Mouse (Mus musculus): ENCODE measurements at regions not wholly inside any gene's neighbourhood (a gene's known extent, or its start where the extent isn't known, plus 50 kb on each side); places are given as distances from the start of the nearest gene placed in this dataset.

DNA sequence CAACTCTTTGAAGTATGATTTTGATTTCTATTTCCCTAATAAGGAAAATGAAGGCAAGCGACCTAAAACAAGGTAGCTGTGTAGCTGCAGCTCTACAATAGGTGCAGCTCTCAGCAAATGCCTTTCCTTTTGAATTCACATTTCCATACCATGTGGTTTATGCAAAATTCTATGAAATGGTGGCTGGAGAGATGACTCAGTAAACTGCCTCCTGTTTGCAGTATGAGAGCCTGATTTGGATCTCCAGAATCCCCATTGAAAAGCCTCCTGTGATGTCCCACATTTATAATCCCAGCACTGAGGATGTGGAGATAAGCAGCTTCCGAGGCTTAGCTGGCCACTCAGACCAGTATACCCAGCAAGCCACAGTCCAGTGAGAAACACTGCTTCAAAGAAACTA is 59.6 kb downstream of the Npy1r start:
- no peak for DNase-seq (ENCODE audit: low read depth)

DNA sequence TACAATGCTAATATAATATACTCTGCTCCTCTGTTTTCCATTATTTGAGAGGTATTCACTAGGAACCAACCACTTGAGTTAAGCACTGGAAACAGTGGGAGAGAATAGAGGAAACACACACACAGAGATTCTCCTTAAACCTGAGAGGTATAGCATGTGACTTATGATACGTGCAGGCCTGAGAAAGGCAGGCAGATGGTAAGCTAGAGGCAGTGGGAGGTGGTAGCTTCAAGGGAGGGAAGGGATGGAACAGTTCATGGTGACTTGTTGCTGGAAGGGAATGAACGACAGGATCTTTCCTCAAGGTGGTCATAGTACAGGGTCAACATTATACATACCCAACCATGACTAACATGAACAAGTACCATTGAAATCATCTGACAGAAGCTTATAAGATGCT is 60.8 kb downstream of the Npy1r start:
- DNase-seq (ENCODE audit: low read depth) = no peak

DNA sequence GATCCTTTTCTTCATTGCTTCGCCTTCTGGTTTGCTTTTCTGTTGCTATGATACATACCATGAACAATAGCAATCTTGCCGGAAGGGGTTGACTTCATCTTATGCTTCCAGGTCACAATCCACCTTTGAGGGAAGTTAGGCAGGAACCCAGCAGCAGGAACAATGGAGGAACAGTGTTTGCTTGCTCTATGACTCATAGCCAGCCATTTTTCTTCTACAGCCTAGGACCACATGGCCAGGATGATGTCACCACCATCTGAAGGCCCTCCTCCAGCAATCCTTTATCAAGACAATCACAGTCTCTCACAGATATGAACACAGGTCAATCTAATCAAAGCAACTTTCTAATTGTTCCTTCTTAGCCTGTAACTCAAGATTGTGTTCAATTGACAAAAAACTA is 61.5 kb downstream of the Npy1r start:
- DNase-seq (ENCODE audit: low read depth) = no peak

- no peak for DNase-seq (ENCODE audit: low read depth)
Observed at GRCm38 (mm10) chr8:66759716-66760115, 62.7 kb downstream of the Npy1r start.

GRCm38 (mm10) chr8:66760958-66761583 is 64.1 kb downstream of the Npy1r start:
- DNase-seq (ENCODE audit: low read depth) = no peak

GRCm38 (mm10) chr8:66764992-66765528 is 68.1 kb downstream of the Npy1r start:
- DNase-seq (ENCODE audit: low read depth) = no peak

- DNase-seq (ENCODE audit: low read depth) = no peak
Observed at GRCm38 (mm10) chr8:66768379-66768969, 71.5 kb downstream of the Npy1r start.

DNA sequence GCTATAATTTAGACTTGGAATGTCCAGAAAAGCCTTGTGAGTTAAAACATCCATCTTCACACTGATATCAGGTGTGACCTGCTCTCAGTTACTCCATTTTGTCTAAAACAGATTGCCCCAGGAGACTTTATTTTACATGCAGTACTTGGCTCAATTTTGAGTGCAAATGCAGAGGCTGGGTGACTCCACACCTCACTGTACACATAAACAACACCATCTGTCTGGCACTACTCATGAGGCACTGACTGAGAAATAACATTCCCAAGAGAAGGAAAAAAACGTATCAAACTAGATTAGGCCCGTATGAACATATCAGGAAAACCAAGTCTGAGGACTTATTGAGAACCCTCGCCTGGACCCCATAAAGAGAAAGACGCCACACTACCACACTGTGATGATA is 74.1 kb downstream of the Npy1r start:
- DNase-seq (ENCODE audit: low read depth) = no peak

DNA sequence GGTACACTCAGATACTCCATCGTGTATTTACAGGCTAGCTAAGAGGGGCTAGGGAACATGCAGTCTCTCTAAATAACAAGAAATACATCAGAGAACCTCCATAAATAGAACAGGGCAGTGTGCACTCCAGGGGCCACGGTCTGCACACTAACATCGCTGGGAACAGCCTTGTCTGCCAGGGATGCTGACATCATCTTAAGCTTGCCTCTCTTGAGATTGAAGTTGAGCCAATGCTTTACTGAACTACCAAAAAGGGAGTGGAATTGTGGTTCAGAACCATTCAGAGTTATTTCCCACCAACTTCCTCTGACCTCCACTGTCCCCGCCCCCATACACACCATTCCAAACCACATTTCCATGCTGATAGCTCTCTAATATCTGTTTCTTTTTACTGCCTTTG is 75.7 kb downstream of the Npy1r start:
- peak; percentile 18 for DNase-seq (ENCODE audit: low read depth)

DNA sequence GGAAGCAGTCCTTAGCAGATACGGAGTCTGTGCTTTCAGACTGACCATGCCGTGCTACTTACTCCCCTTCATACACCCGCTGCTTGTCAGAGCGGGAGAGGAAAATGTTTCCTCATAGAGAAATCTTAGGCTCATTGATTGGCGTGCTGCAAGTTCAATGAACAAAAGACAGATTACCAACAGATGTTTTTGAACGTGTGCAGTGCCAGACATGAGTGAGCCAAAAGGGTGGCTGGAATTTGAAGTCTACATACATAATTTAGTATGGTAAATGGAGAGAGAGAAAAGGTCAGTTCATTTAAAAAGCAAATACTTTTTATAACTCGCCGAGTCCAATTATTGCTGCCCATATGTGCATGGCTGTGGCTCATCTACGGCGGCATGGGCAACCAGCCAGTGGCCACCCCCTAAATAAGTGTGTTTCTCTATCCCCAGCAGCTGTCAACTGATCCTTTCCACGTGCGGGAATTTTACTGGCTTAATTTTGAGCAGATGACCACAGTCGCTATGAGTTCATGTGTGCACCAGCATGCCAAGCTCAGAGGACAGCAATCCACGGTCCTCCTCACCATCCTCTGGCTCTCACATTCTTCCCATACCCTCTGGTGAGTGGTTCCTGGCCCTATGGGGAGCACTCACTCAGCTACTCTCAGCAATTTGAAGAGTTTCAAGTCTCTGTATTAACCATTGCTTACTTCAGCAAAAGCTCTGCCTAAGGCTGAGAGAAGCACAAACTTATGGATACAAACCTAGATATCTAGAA is 80.3 kb downstream of the Npy1r start:
- no peak for DNase-seq (ENCODE audit: low read depth)

- no peak for DNase-seq (ENCODE audit: low read depth)
Observed at GRCm38 (mm10) chr8:66779622-66780021, 80.4 kb upstream of the Naf1 start.

GRCm38 (mm10) chr8:66782656-66783055 is 77.4 kb upstream of the Naf1 start:
- no peak for DNase-seq (ENCODE audit: low read depth)

DNA sequence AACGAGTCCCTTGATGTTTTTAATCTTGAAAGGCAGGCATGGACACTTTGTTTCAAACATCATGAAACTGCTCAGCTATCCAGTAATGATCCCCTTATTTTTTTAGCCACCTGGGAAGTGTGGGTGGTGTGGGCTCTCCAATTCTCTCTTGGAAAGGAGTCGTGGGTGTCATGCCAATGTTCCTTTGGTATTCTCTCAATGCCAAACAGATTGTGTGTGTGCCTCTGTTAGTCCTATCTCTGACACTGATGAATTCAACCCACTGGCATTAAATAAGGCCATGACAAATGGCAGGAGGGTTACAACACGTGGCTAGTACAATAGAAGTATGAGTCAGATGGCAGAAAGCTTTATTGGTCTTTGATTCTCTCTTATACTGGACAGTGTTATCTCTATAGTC is 74.0 kb upstream of the Naf1 start:
- no peak for DNase-seq (ENCODE audit: low read depth)

All from 416B (cell line).